Mouse (Mus musculus) frontal cortex, postnatal 10 days (tissue): ENCODE results near the gene Tlr13.
"Not testable (repeated sequence)": the region's sequence is repeated elsewhere in the genome, so short reads cannot be mapped to it uniquely, and the experiment has no call there.

Experiments used
- DNase-seq, 2 experiments: peaks; one replicate each; pipeline ENCODE4 v3.0.0; 2022; ENCODE audit warnings: low spot score in 2 of 2, mixed read lengths in 1 of 2

The Tlr13 gene

GRCm38 (mm10) chrX:106186713-106187649 lies 44.0 kb downstream of the Tlr13 start, which contains the start of gene Pgk1:
Gene Pgk1 (plus strand): TSS chrX:106187100.
- peak; percentile 86 to 93 for DNase-seq

GRCm38 (mm10) chrX:106187737-106188136 lies 44.7 kb downstream of the Tlr13 start:
- DNase-seq = peak; percentile 11 to 12

GRCm38 (mm10) chrX:106189356-106189755 lies 46.4 kb downstream of the Tlr13 start:
- no peak for DNase-seq

- DNase-seq = no peak
These were observed 47.1 kb downstream of the Tlr13 start for GRCm38 (mm10) chrX:106190091-106190490.

GRCm38 (mm10) chrX:106194361-106194760 lies 51.4 kb downstream of the Tlr13 start:
- not testable (repeated sequence) for DNase-seq

GRCm38 (mm10) chrX:106197308-106197707 lies 54.3 kb downstream of the Tlr13 start:
- DNase-seq = no peak

GRCm38 (mm10) chrX:106198904-106199303 lies 55.9 kb downstream of the Tlr13 start:
- DNase-seq = no peak

- DNase-seq = no peak
These were observed 66.1 kb downstream of the Tlr13 start for GRCm38 (mm10) chrX:106209100-106209499.
